Mouse (Mus musculus) heart, embryonic 12.5 days (tissue): ENCODE data around the gene Zbtb40. TPM values are rescaled to one million over a fixed set of nuclear protein-coding genes. Genes with fewer than 3 reads are reported as not detected.
A peak's percentile ranks its signal among the peaks of the same experiment; 100 is the strongest.

Source experiments
- ATAC-seq: fragments of 200-750 bp; cut with Nextera tagmentation; 2 replicates; pipeline ENCODE4 v1.8.0; 2017; ENCODE audit warnings: moderate TSS enrichment, moderate library complexity; ENCODE audit not compliant: insufficient number of reproducible peaks, low FRiP score
- H3K27ac ChIP-seq: fragments of 300-500 bp; sonication (generic); 2 replicates; pipeline ENCODE4 v1.5.1; 2016; ENCODE audit warnings: mild to moderate bottlenecking, moderate library complexity; ENCODE audit not compliant: poor library complexity, severe bottlenecking
- H3K27me3 ChIP-seq: fragments of 300-500 bp; sonication (generic); replicated peaks from 2 replicates; pipeline ENCODE4 v1.6.1; 2016; ENCODE audit warnings: mild to moderate bottlenecking, moderate library complexity
- H3K36me3 ChIP-seq: fragments of 300-500 bp; sonication (generic); 2 replicates; pipeline ENCODE4 v1.6.1; 2016; ENCODE audit warnings: mild to moderate bottlenecking, moderate library complexity
- H3K4me1 ChIP-seq: fragments of 300-500 bp; sonication (generic); replicated peaks from 2 replicates; pipeline ENCODE4 v1.6.1; 2016; ENCODE audit warnings: mild to moderate bottlenecking
- H3K4me2 ChIP-seq: fragments of 300-500 bp; sonication (generic); 2 replicates; pipeline ENCODE4 v1.6.1; 2016; ENCODE audit warnings: mild to moderate bottlenecking, moderate library complexity
- H3K4me3 ChIP-seq: fragments of 300-500 bp; sonication (generic); 2 replicates; pipeline ENCODE4 v1.5.1; 2016; ENCODE audit warnings: mild to moderate bottlenecking
- H3K9ac ChIP-seq: fragments of 300-500 bp; sonication (generic); 2 replicates; pipeline ENCODE4 v1.6.1; 2016; ENCODE audit warnings: mild to moderate bottlenecking, moderate library complexity
- H3K9me3 ChIP-seq: fragments of 300-500 bp; sonication (generic); replicated peaks from 2 replicates; pipeline ENCODE4 v1.6.1; 2016; ENCODE audit warnings: mild to moderate bottlenecking, moderate library complexity
- WGBS: fragments of 180-500 bp; shearing (Covaris S2); methylation state at CpG from one replicate; pipeline ENCODE4 v1.1.7; 2016; 5-methylcytosine and 5-hydroxymethylcytosine counted together
- polyA plus RNA-seq: library from polyadenylated mRNA; unstranded; fragments of >200 nt; fragmentation: Nextera tagmentation; extraction: Ambion mirVana; gene quantifications from 2 replicates; pipeline ENCODE4 v1.2.1, GENCODE M21; 2016

Zbtb40 gene
- 4.1 and 4.3 TPM in 2 replicates for polyA plus RNA-seq

DNA sequence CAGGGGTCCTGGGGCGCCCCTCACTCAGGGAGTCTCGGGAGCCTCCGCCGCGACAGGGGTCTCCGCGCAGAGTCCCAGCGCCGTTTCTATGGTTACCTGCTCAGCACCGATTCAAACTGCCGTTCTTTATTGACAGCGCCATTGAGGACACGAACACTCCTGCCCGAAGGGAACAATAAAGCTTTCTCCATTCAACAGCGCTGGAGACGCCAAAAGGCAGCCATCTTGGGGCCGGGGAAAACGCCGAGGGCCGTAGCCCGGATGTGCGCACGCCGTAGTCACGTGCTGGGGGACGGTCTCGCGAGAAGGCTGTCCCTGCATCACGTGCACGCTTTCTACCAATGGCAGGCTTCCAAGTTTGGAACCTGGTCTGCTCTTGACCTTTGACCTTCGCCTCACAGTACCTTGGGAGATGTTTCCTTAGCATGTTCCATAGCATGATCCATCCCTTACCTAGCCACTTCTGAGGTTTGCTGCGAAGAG lies at the start of gene Zbtb40:
Zbtb40 (minus strand) TSS at position 252 of the 483 bp plus-strand sequence.
- WGBS, result 1% methylated on average over 32 of the region's 32 CpGs
- Histone ChIP-seq H3K9ac (peak within 1 kb of the TSS; percentile 88), H3K36me3 (no peaks in the 10 kb centered on the region), H3K9me3 (0 out of 2 replicates have a peak, but pooled peaks cover 11% of the 10 kb centered on the region), H3K4me3 (peak within 1 kb of the TSS; percentile 96), H3K27me3 (peaks cover 31% of the 10 kb centered on the region), H3K4me1 (peaks cover 24% of the 10 kb centered on the region), H3K27ac (peak within 1 kb of the TSS; percentile 53; the same call in 1 of the 2 replicates), H3K4me2 (peak within 1 kb of the TSS; percentile 84)
- peak; percentile 93 for ATAC-seq

DNA sequence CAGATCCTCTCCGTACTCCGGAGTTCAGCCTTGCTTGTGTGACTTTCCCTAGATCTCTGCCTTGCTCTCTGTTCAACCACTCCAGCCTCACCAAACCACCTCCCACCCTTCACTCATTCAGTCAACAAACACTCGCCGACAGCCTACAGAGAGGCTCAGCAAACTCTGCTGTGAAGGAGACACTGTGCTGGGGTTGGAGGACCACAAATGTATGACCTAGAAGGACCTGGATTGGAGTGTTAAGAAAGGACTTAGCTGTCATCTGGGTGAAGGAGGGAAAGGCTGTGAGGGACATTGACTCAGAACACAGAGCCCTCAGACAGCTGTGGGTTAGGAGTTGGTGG lies 49.4 kb upstream of the Zbtb40 start:
- H3K4me2 ChIP-seq, result no peak overlapping the region
- H3K27ac ChIP-seq, result no peak overlapping the region
- no peak overlapping the region for H3K9ac ChIP-seq
- H3K27me3 ChIP-seq, result peaks cover 29% of the 10 kb centered on the region
- 52% methylated on average over 4 of the region's 4 CpGs for WGBS
- H3K9me3 ChIP-seq, result no peaks in the 10 kb centered on the region
- ATAC-seq, result no peak
- no peaks in the 10 kb centered on the region for H3K36me3 ChIP-seq
- no peak overlapping the region for H3K4me3 ChIP-seq
- peaks cover 9% of the 10 kb centered on the region for H3K4me1 ChIP-seq

DNA sequence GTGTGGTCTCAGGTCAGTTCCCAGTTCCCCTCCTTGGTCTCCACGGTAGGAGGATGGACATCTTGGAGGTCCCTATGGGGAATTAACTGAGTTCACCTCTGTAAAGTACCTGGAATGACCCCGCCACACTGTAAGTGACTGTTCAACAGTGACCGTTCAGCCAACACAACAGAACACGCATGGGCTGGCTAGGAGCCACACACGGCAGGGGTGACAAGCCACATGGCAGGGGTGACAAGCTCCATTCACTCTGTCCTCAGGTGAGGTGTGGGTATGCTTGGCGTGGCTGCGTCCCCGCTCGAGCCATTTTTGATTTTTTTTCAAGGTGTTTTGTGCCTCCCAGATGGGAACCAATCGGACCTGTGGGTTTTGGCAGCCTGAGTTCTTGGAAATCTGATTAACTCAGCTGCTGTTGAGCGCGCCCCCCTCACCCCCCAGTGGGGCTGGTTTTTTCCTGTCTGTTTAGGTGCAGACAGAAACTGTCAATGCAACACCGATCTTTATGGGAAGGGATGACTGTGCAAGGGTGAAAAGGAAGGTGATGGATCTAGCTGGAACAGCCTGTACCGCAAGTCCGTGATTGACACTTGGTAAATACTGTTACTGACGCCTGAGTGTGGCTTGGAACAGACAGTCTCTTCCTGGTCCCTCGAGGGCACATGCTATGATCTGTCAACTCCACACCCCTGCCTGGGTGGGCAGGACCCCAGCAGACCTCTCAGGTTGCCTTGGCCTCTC lies 48.8 kb upstream of the Zbtb40 start:
- Histone ChIP-seq H3K9ac (no peak overlapping the region), H3K4me3 (no peak overlapping the region), H3K27me3 (peaks cover 29% of the 10 kb centered on the region), H3K4me2 (no peak overlapping the region), H3K4me1 (peaks cover 9% of the 10 kb centered on the region), H3K36me3 (no peaks in the 10 kb centered on the region), H3K27ac (no peak overlapping the region), H3K9me3 (0 out of 2 replicates have a peak, but pooled peaks cover under 1% of the 10 kb centered on the region)
- no peak for ATAC-seq
- WGBS, result 65% methylated on average over 17 of the region's 17 CpGs

- Histone ChIP-seq H3K27ac (no peak overlapping the region), H3K36me3 (no peaks in the 10 kb centered on the region), H3K27me3 (peaks cover 29% of the 10 kb centered on the region), H3K9me3 (0 out of 2 replicates have a peak, but pooled peaks cover 2% of the 10 kb centered on the region), H3K9ac (no peak overlapping the region), H3K4me2 (peak overlapping the region; percentile 3; the same call in 1 of the 2 replicates), H3K4me3 (no peak overlapping the region), H3K4me1 (peaks cover 9% of the 10 kb centered on the region)
- ATAC-seq, result no peak
- 22% methylated on average over 10 of the region's 10 CpGs for WGBS
Observed at GRCm38 (mm10) chr4:137096353-137096752, 47.8 kb upstream of the Zbtb40 start.

- no peak for ATAC-seq
- WGBS, result 31% methylated on average over 18 of the region's 18 CpGs
Observed at GRCm38 (mm10) chr4:137085083-137085810, 36.6 kb upstream of the Zbtb40 start.

GRCm38 (mm10) chr4:137082866-137083265 lies 34.3 kb upstream of the Zbtb40 start:
- Histone ChIP-seq H3K9ac (no peak overlapping the region), H3K4me2 (no peak overlapping the region), H3K9me3 (no peaks in the 10 kb centered on the region), H3K4me1 (peaks cover 14% of the 10 kb centered on the region), H3K36me3 (no peaks in the 10 kb centered on the region), H3K27me3 (peaks cover 19% of the 10 kb centered on the region), H3K27ac (no peak overlapping the region), H3K4me3 (no peak overlapping the region)
- WGBS, result 37% methylated on average over 2 of the region's 2 CpGs
- ATAC-seq, result no peak

More at GRCm38 (mm10) chr4:137085083-137085810, 36.6 kb upstream of the Zbtb40 start:
- H3K36me3 ChIP-seq, result no peaks in the 10 kb centered on the region
- peaks cover 19% of the 10 kb centered on the region for H3K27me3 ChIP-seq
- no peak overlapping the region for H3K9ac ChIP-seq
- no peak overlapping the region for H3K4me3 ChIP-seq
- H3K27ac ChIP-seq, result no peak overlapping the region
- H3K9me3 ChIP-seq, result no peaks in the 10 kb centered on the region
- no peak overlapping the region for H3K4me2 ChIP-seq
- peaks cover 9% of the 10 kb centered on the region; the same call in 1 of the 2 replicates for H3K4me1 ChIP-seq

DNA sequence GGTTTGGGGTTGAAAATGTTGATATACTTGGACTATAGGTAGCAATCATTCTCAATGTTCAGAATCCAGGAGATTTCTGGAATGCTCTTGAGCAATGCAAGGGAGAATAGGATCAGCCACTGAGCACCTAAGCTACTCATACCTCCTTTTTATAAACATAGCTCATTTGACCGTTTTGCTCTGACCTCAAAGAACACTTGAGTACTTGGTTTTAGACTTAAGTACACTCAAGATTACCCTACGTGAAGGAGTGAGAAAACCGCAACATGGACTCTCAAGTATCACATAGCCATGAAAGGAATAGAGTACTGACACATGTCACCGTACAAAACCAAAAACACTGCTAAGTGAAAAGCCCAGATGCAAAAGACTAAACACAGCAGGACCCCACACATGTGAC lies 32.8 kb upstream of the Zbtb40 start:
- Histone ChIP-seq H3K4me3 (no peak overlapping the region), H3K27ac (no peak overlapping the region), H3K9ac (no peak overlapping the region), H3K36me3 (no peaks in the 10 kb centered on the region), H3K4me2 (no peak overlapping the region), H3K4me1 (peaks cover 18% of the 10 kb centered on the region), H3K9me3 (no peaks in the 10 kb centered on the region), H3K27me3 (peaks cover 7% of the 10 kb centered on the region; the same call in 1 of the 2 replicates)
- ATAC-seq, result no peak
- WGBS, result 84% methylated on average over 4 of the region's 4 CpGs

GRCm38 (mm10) chr4:137077216-137077615 lies 28.6 kb upstream of the Zbtb40 start:
- Histone ChIP-seq H3K27me3 (peaks cover 11% of the 10 kb centered on the region; the same call in 1 of the 2 replicates), H3K9me3 (no peaks in the 10 kb centered on the region), H3K36me3 (no peaks in the 10 kb centered on the region), H3K4me1 (peaks cover 9% of the 10 kb centered on the region; the same call in 1 of the 2 replicates), H3K27ac (no peak overlapping the region), H3K9ac (no peak overlapping the region), H3K4me2 (no peak overlapping the region), H3K4me3 (no peak overlapping the region)
- no peak for ATAC-seq
- WGBS, result 27% methylated on average over 2 of the region's 2 CpGs

GRCm38 (mm10) chr4:137071204-137071603 lies 22.6 kb upstream of the Zbtb40 start:
- Histone ChIP-seq H3K27me3 (peaks cover 7% of the 10 kb centered on the region; the same call in 1 of the 2 replicates), H3K9ac (no peak overlapping the region), H3K27ac (no peak overlapping the region), H3K4me3 (no peak overlapping the region), H3K9me3 (no peaks in the 10 kb centered on the region), H3K4me1 (peaks cover 8% of the 10 kb centered on the region), H3K4me2 (no peak overlapping the region), H3K36me3 (no peaks in the 10 kb centered on the region)
- WGBS, result 68% methylated on average over 6 of the region's 6 CpGs
- ATAC-seq, result no peak

- H3K4me3 ChIP-seq, result no peak overlapping the region
- H3K27me3 ChIP-seq, result no peaks in the 10 kb centered on the region; the same call in 1 of the 2 replicates
- no peak overlapping the region for H3K9ac ChIP-seq
- no peak for ATAC-seq
- no peaks in the 10 kb centered on the region for H3K36me3 ChIP-seq
- WGBS, result 23% methylated on average over 8 of the region's 8 CpGs
- no peak overlapping the region for H3K4me2 ChIP-seq
- H3K27ac ChIP-seq, result no peak overlapping the region
- H3K9me3 ChIP-seq, result no peaks in the 10 kb centered on the region
- peaks cover 8% of the 10 kb centered on the region for H3K4me1 ChIP-seq
Observed at GRCm38 (mm10) chr4:137068491-137068890, 19.9 kb upstream of the Zbtb40 start.

GRCm38 (mm10) chr4:137065846-137066245 lies 17.2 kb upstream of the Zbtb40 start:
- Histone ChIP-seq H3K4me3 (no peak overlapping the region), H3K9ac (no peak overlapping the region), H3K27ac (no peak overlapping the region), H3K27me3 (peaks cover 12% of the 10 kb centered on the region; the same call in 1 of the 2 replicates), H3K4me1 (peaks cover 8% of the 10 kb centered on the region), H3K9me3 (no peaks in the 10 kb centered on the region), H3K4me2 (no peak overlapping the region), H3K36me3 (no peaks in the 10 kb centered on the region)
- WGBS, result 80% methylated on average over 6 of the region's 6 CpGs
- no peak for ATAC-seq
